Mouse (Mus musculus) kidney, postnatal 36 days (tissue): ENCODE results near the gene Ntrk2.
A peak's percentile ranks its signal among the peaks of the same experiment; 100 is the strongest.
"Not testable (repeated sequence)": the region's sequence is repeated elsewhere in the genome, so short reads cannot be mapped to it uniquely, and the experiment has no call there.

ENCODE experiments used
- DNase-seq, 2 experiments: peaks; one replicate each; pipeline ENCODE4 v3.0.0; 2021 to 2022; ENCODE audit warnings: mixed read lengths in 2 of 2

Gene Ntrk2

GRCm38 (mm10) chr13:59057886-59058285 is 251.5 kb downstream of the Ntrk2 start:
- peak in 1 of 2 experiments; percentile 8 for DNase-seq

- no peak for DNase-seq
Observed at GRCm38 (mm10) chr13:59059118-59059517, 252.7 kb downstream of the Ntrk2 start.

GRCm38 (mm10) chr13:59065677-59066076 is 259.3 kb downstream of the Ntrk2 start:
- DNase-seq, result no peak

- peak; percentile 61 to 85 for DNase-seq
Observed at GRCm38 (mm10) chr13:59073635-59074256, 267.4 kb downstream of the Ntrk2 start.

GRCm38 (mm10) chr13:59076489-59076888 is 270.1 kb downstream of the Ntrk2 start:
- DNase-seq, result no peak

- DNase-seq, result no peak
Observed at GRCm38 (mm10) chr13:59079761-59080461, 273.5 kb downstream of the Ntrk2 start.

- DNase-seq, result no peak
Observed at GRCm38 (mm10) chr13:59080468-59080867, 274.1 kb downstream of the Ntrk2 start.

- DNase-seq, result no peak
Observed at GRCm38 (mm10) chr13:59089016-59089415, 282.6 kb downstream of the Ntrk2 start.

- DNase-seq, result no peak
Observed at GRCm38 (mm10) chr13:59091138-59091971, 285.0 kb downstream of the Ntrk2 start.

- DNase-seq, result no peak
Observed at GRCm38 (mm10) chr13:59092045-59092857, 285.9 kb downstream of the Ntrk2 start.

- DNase-seq, result no peak
Observed at GRCm38 (mm10) chr13:59092858-59093154, 286.4 kb downstream of the Ntrk2 start.

GRCm38 (mm10) chr13:59094722-59095121 is 288.4 kb downstream of the Ntrk2 start:
- DNase-seq, result no peak

- DNase-seq, result no peak
Observed at GRCm38 (mm10) chr13:59095811-59096391, 289.5 kb downstream of the Ntrk2 start.

GRCm38 (mm10) chr13:59100086-59100485 is 293.7 kb downstream of the Ntrk2 start:
- peak in 1 of 2 experiments; percentile 11 for DNase-seq

GRCm38 (mm10) chr13:59107791-59108190 is 301.4 kb downstream of the Ntrk2 start:
- not testable (repeated sequence) for DNase-seq

- DNase-seq, result no peak
Observed at GRCm38 (mm10) chr13:59110107-59110506, 303.7 kb downstream of the Ntrk2 start.

- DNase-seq, result no peak
Observed at GRCm38 (mm10) chr13:59114684-59115083, 308.3 kb downstream of the Ntrk2 start.

- no peak for DNase-seq
Observed at GRCm38 (mm10) chr13:59115551-59115950, 309.2 kb downstream of the Ntrk2 start.

GRCm38 (mm10) chr13:59117233-59117632 is 310.9 kb downstream of the Ntrk2 start:
- DNase-seq, result no peak

- DNase-seq, result no peak
Observed at GRCm38 (mm10) chr13:59119596-59120394, 313.4 kb downstream of the Ntrk2 start.

GRCm38 (mm10) chr13:59143141-59143744 is 336.9 kb downstream of the Ntrk2 start:
- no peak for DNase-seq
